In genomic region chr8:107489086-107489485, GRCm38 (mm10) we compare ENCODE assay signal across 13 mouse cellular contexts. TPM values are rescaled to one million over a fixed set of nuclear protein-coding genes. Genes with fewer than 3 reads are reported as not detected.
DNase-seq lines count a peak whose midpoint lies in the region; ATAC-seq lines count a peak whose summit lies in the region.
"Had no signal": no experiment of that assay in that cellular context is flagged by ENCODE, and none has a peak within 500 bp of the region (broad histone marks: within the 10 kb centered on the region; RNA-seq: fewer than 3 reads in every experiment).

No protein-coding gene starts in this region.

- no peaks in the 10 kb centered on the region for H3K36me3 ChIP-seq in heart, embryonic 16.5 days (ENCODE audit: control insufficient read depth, insufficient read depth)
- peaks cover 67% of the 10 kb centered on the region for H3K36me3 ChIP-seq in megakaryocyte, embryonic 14.5 days (replicated peaks; ENCODE audit: low read length)
- peaks cover 21% of the 10 kb centered on the region for H3K36me3 ChIP-seq in limb, embryonic 10.5 days
- H3K36me3 ChIP-seq in stomach, embryonic 16.5 days (ENCODE audit: control insufficient read depth, insufficient read depth, low read length) = no peaks in the 10 kb centered on the region

- DNase-seq in heart, postnatal 25 days (ENCODE audit: low spot score) = no peak
- DNase-seq in limb, embryonic 10.5 days (ENCODE audit: low spot score) = no peak
- no peak for DNase-seq in left cerebral cortex, postnatal 10 days (ENCODE audit: extremely low spot score in 1 of 2, low spot score in 2 of 2)
- DNase-seq in cerebellum, adult 11-12 months = no peak
- DNase-seq: cerebellum, adult 11 months; gastrocnemius, postnatal 25 days; lung, adult 2 months; spleen, adult 18-20 months; thymus, postnatal 4 days had no signal

- H3K4me2 ChIP-seq in heart, embryonic 16.5 days (ENCODE audit: low read depth, low read length) = no peak overlapping the region
- H3K4me2 ChIP-seq in stomach, embryonic 16.5 days (ENCODE audit: low read depth, low read length) = no peak overlapping the region

- no peak overlapping the region for H3K9ac ChIP-seq in heart, embryonic 16.5 days (ENCODE audit: low read length)
- H3K9ac ChIP-seq in stomach, embryonic 16.5 days (ENCODE audit: low read length) = no peak overlapping the region

- no peak for ATAC-seq in heart, embryonic 16.5 days (replicated peaks; ENCODE audit: extremely low read depth, insufficient read depth, low FRiP score)
- ATAC-seq in megakaryocyte, adult 5-6 weeks (ENCODE audit: poor library complexity, severe bottlenecking) = no peak
- ATAC-seq in stomach, embryonic 16.5 days (ENCODE audit: insufficient read depth, low FRiP score) = no peak

- H3K27me3 ChIP-seq in heart, embryonic 16.5 days (ENCODE audit: control insufficient read depth, insufficient read depth, low read length) = no peaks in the 10 kb centered on the region
- H3K27me3 ChIP-seq in megakaryocyte, embryonic 14.5 days (replicated peaks) = no peaks in the 10 kb centered on the region
- H3K27me3 ChIP-seq in limb, embryonic 10.5 days (ENCODE audit: low read depth, poor library complexity, severe bottlenecking) = no peaks in the 10 kb centered on the region
- H3K27me3 ChIP-seq in stomach, embryonic 16.5 days (ENCODE audit: control insufficient read depth, insufficient read depth, low read length) = no peaks in the 10 kb centered on the region

- peaks cover 24% of the 10 kb centered on the region for H3K4me1 ChIP-seq in heart, embryonic 16.5 days (ENCODE audit: control insufficient read depth, insufficient read depth, low read length)
- peaks cover 81% of the 10 kb centered on the region for H3K4me1 ChIP-seq in megakaryocyte, embryonic 14.5 days
- H3K4me1 ChIP-seq in limb, embryonic 10.5 days = peaks cover 21% of the 10 kb centered on the region
- peaks cover 20% of the 10 kb centered on the region for H3K4me1 ChIP-seq in stomach, embryonic 16.5 days (ENCODE audit: control insufficient read depth, insufficient read depth, low read length)

- whole genome bisulfite sequencing in heart, embryonic 16.5 days = 62% methylated on average over 4 of the region's 4 CpGs
- 91% methylated on average over 4 of the region's 4 CpGs for WGBS in limb, embryonic 10.5 days
- WGBS in stomach, embryonic 16.5 days = 43% methylated on average over 4 of the region's 4 CpGs

- peak overlapping the region; percentile 47 for H3K27ac ChIP-seq in heart, embryonic 16.5 days (ENCODE audit: low read length)
- H3K27ac ChIP-seq in limb, embryonic 10.5 days = peak overlapping the region; percentile 61; the same call in 1 of the 2 replicates
- peak overlapping the region; percentile 60; the same call in 1 of the 2 replicates for H3K27ac ChIP-seq in stomach, embryonic 16.5 days (ENCODE audit: low read length)

- H3K9me3 ChIP-seq in heart, embryonic 16.5 days (replicated peaks; ENCODE audit: control insufficient read depth, low read length) = no peaks in the 10 kb centered on the region
- no peaks in the 10 kb centered on the region for H3K9me3 ChIP-seq in megakaryocyte, embryonic 14.5 days
- H3K9me3 ChIP-seq in limb, embryonic 10.5 days (replicated peaks) = no peaks in the 10 kb centered on the region
- H3K9me3 ChIP-seq in stomach, embryonic 16.5 days (replicated peaks; ENCODE audit: control insufficient read depth, low read length) = no peaks in the 10 kb centered on the region

- intact Hi-C loops in heart, postnatal 25 days (cut with DNase I) = no loop called here
- intact Hi-C loops in left cerebral cortex, postnatal 10 days (cut with DNase I) = no loop called here

- no peak overlapping the region for H3K4me3 ChIP-seq in heart, embryonic 16.5 days (ENCODE audit: low read length)
- H3K4me3 ChIP-seq in megakaryocyte, embryonic 14.5 days (replicated peaks) = peak overlapping the region; percentile 53
- H3K4me3 ChIP-seq in limb, embryonic 10.5 days = no peak overlapping the region
- H3K4me3 ChIP-seq in stomach, embryonic 16.5 days (replicated peaks; ENCODE audit: low read length) = no peak overlapping the region

RNA-seq across cellular contexts. Expression of gene Wwp2, which starts 52.9 kb away (rescaled TPM):
- 30.3 and 31.4 TPM in 2 replicates for polyA plus RNA-seq in heart, embryonic 16.5 days (2015; fragmentation: Nextera tagmentation; extraction: Ambion mirVana)
- total RNA-seq in heart, postnatal 25 days (2021) = 10 to 100 TPM; 20.1 to 22.7 TPM
- polyA plus RNA-seq in megakaryocyte, embryonic 14.5 days (2012; ENCODE audit: insufficient read depth, low replicate concordance) = 32.4 and 80.9 TPM in 2 replicates
- total RNA-seq in megakaryocyte, adult 5-6 weeks (2015) = 37.4 and 50.0 TPM in 2 replicates
- 55.5 and 74.5 TPM in 2 replicates for total RNA-seq in megakaryocyte, adult 5-6 weeks (2017)
- polyA plus RNA-seq in limb, embryonic 10.5 days (2016; fragmentation: Nextera tagmentation; extraction: Ambion mirVana) = 55.9 and 116 TPM in 2 replicates
- polyA plus RNA-seq in stomach, embryonic 16.5 days (2015; fragmentation: Nextera tagmentation; extraction: Ambion mirVana) = 36.2 and 36.5 TPM in 2 replicates
- 10 to 100 TPM; 34.8 to 36.1 TPM for total RNA-seq in left cerebral cortex, postnatal 10 days (2021)
